Mouse (Mus musculus) megakaryocyte, adult 5-6 weeks (primary cell): ENCODE data around the gene Ralbp1. TPM values are rescaled to one million over a fixed set of nuclear protein-coding genes. Genes with fewer than 3 reads are reported as not detected.
A peak's percentile ranks its signal among the peaks of the same experiment; 100 is the strongest.

ENCODE experiments used
- ATAC-seq: 2 replicates; pipeline ENCODE4 v1.8.0; 2016; ENCODE audit warnings: mild to moderate bottlenecking, inconsistent platforms; ENCODE audit not compliant: poor library complexity, severe bottlenecking
- total RNA-seq, 2 experiments: library from RNA; stranded (forward) in 1 of 2; stranded (reverse) in 1 of 2; fragments of 153-499, 151-499 nt in 1 of 2; fragments of 221-1000, 200-1000 nt in 1 of 2; gene quantifications; 2 replicates each; pipeline versions ENCODE4 v1.2.3 to v1.2.4; 2015 to 2017

The Ralbp1 gene
- total RNA-seq, 2 experiments from 2014 or later: 34.9 to 102 TPM

DNA sequence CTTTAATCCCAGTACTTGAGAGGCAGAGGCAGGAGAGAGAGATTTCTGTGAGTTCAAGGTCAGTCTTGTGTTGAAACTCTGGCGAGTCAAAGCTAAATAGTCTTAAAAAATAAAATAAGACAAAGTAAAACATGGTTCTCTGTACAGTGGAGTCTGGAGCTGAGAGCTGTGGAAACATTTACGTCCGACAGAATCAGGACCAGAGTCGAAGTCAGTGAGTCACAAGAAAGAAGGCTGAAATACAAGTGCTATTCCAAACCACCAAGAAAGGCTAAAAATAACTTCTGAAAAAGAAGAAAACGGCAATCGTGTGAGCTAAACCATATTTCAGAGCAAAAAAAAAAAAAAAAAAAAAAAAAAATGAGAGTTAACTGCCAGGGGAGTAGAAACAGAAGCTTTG lies 16.7 kb upstream of the Ralbp1 start:
- ATAC-seq: no peak

DNA sequence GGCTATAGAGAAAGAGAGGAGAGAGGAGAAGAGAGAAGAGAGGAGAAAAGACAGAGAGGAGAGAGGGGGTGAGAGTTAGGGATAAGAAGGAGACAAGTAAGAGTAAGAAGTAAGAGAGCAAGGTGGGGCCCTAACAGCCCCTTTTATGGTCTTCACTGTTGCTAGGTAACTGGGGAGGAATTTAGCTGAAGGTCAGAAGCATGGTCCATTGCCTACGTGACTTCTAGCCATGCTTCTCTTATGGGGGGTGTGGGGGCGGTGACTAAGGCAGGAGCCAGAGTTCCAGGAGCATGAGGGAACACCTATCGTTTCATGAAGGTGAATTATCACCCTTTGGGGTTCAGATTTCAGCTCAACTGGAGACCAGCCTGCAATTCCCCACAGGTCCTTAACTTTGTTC lies 10.4 kb upstream of the Ralbp1 start:
- ATAC-seq: no peak

DNA sequence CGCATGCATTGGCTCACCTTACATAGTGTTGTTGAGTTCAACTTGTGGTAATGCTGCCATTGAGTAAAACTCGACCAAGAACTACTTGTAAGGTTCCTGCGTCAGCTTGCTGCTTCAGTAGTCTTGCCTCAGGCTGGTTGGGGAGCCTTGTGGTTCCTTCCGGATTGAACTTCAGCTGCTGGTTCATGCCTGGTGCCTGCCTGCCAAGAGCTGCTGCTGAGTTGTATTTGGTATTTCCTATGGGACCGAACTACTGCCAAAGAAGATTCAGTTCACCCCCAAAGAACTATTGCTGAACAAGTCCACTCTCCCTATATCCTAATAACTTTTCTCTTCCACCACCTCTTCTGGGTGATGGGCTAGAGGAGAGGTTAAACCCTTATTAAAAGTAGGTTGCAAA lies 3.9 kb upstream of the Ralbp1 start:
- ATAC-seq: no peak

DNA sequence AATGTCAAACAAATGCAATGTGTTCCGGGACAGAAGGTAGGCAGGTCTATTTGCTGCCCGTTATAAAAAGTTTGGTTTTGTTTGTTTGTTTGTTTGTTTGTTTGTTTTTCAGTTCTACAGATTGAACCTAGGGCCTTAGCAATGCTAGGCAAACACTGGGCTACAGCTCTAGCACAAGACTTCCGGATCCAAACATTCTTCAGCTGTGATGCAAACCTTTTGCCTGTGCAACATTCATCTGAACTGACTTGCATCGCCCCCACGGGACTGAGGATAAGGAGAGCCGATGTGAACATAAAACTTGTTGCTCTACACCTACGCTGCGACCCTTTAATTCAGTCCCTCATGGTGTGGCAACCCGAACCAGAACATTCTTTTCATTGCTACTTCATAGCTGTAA lies 973 bp upstream of the Ralbp1 start:
- ATAC-seq: no peak

DNA sequence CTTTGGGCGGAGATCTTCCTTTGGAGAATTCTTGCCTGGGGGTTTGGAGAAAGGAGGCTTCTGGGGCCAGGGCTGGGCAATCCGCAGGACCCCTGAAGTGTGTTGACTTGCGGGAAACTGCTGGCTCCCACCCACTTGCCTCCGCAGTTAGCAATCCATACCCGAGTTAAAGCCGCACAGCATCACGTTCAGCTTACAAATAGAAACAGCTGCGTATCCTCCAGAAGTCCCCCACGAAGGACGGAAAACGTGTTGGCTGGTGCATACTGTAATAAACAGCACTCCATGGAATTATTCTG lies 251 bp downstream of the Ralbp1 start:
- no peak for ATAC-seq

DNA sequence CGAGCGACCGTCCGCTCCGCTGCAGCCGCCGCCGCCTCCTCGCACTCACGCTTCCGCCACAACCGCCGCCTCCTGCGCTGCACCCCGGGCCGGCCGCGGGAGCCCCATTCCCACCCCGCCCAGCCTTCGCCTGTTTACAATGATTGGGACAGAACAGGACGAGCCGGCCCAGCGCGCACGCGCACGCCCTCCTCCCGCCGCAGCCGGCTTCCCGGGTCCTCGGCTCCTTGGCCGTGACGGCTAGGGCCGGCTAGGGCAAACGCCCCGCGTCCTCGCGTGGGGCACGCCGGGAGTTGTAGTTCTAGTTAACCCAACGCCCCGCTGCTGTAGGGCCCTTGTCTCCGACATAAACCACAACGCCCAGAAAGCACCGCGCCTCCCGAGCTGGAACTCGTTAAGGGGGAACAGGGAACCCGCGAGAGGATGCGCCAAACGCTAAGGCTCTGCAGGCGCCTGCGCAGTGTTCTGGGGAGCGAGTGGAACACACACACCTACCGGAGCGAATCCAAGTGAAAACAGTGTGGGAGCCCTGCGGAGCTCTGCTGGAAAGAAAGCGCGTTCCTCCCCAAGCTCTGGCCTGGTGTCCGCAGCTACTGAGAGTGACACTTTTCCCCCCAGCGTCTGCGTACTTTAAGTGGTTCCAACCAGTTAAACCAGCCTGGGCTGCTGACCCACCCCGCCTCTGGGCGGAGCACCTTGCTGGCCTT lies 754 bp downstream of the Ralbp1 start:
- ATAC-seq: peak; percentile 89

DNA sequence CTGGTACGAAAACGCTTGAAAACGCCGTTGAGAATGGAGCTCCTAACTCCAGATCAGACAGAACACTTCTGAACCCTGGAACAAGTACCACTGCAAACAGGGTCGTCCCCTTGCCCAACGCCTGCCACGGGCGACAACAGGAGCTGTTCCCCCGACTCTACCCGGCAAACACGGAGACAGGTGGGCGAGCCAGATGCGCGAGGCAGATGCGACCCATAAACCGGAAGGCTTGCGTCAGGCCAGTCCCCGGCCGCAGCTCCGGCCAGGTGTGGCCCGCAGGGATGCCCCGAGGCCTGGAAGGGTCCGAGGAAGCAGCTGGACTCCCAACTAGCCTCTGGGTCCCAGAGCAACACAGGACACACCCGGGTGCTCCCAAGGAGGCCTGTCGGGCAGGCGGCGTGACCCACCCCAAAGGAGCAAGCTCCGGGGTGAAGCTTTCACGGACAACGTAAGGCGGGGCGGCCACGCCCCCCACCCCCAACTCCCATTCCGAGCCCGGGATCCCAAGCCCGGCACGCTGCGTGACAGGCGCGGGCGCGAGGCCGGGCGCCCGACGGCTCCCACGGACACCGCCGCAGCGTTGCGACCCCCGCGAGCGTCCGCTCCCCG lies 1.4 kb downstream of the Ralbp1 start:
- no peak for ATAC-seq

DNA sequence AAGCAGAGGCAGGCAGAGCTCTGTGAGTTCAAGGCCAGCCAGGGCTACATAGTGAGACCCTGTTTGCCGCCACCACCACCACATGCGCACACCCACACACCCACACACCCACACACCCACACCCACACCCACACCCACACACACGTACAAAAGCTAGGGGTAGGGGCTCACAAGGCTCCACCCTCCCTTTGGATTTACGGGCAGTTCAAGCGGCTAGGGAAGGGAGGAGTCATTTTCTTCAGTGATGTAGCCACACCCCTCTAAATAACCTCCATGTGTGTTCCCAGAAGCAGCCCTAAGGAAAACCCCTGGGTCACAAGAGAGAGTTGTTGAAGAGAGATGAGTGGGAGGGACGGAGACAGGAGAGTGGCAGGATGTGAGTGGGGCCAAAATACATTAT lies 8.6 kb downstream of the Ralbp1 start:
- no peak for ATAC-seq

DNA sequence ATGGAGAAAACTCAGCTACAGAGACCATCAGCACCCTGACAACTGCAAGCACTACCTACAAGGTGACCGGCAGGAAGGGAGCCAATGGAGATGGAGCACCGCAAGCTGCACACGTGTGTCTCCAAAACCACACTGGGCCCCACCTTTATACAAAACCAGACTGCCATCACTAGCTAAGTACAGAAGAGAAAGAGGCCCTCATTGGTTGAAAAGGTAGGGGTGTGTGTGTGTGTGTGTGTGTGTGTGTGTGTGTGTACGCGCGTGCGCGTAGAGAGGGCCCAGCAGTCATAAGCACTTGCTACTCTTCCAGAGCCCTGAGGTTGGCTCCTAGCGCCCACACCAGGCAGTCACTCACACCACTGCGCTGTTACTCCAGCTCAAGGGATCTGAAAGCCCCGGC lies 11.8 kb downstream of the Ralbp1 start:
- ATAC-seq: no peak

DNA sequence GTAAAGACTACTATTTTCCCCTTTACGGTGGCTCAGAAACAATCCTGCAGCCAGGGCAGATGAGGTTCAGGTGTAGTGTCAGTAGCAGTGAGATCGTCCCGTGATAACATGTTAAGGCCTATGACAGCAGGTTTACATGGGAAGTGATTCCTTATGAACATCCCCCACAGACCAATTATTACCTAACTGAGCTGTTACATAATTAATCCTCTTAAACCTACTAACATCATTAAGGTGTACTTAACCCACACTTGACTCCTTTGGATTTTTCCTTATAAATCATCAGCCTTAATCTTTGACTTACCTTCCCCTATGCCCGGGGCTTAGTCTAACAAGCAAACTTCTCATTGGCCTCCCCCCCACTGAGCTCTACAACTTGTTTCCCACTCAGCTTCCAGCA lies 12.4 kb downstream of the Ralbp1 start:
- ATAC-seq: no peak

DNA sequence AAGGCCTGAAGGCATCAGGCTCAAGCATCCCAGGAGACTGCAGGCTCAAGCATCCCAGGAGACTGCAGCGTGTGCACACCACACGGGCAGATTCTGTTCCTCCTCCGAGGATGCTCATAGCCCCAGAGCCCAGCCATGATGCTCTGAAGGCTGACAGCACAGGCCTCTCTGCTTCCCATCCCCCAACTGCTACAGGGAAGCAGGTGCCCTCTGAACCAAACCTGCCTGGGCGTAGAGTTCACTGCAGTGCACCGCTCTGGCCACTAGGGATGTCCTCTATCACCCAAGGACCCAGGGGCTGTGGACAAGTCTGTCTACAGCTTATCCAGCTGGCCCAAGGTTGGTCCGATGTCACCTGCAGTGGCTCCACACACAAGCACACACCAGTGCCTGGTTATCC lies 12.9 kb downstream of the Ralbp1 start:
- peak; percentile 84 for ATAC-seq

DNA sequence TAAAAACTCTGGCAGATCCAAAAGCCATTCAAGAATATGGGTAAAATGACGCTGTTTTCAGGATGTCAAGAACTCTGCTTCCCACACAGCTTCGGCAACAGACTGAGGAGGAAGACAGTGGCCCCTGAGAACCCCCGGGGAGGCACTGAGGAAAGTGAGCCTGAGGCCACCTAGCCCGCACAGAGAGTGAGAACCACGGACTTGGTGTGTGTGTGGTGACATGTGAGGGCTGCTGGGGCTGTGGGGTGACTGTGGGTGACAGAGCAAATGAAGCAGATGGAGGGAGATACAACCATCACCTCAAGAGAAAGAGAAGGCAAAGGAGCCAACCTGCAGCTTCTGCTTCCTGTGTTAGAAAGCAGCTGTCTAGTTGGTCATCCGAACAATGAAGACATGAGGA lies 13.5 kb downstream of the Ralbp1 start:
- 0 out of 2 replicates have a peak, but pooled peaks have one; percentile 2 for ATAC-seq

DNA sequence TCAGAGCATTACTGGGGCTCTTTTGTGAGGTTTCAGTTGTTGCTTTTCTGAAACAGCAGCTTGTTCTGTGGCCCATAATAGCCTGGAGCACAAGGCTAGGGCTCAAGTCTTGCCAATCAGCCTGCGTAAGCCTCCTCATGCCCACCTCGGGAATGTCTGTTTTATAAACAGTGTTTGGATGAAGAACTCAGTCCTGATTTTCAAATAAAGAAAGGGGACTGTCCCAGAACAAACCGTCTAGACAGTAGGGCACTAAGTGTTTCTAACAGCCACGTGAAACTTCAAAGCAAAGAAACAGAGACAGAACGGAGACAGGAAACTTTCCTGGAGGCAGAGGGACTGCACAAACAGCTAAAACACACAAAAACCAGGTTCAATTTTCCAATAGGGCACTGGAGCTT lies 14.0 kb downstream of the Ralbp1 start:
- no peak for ATAC-seq

DNA sequence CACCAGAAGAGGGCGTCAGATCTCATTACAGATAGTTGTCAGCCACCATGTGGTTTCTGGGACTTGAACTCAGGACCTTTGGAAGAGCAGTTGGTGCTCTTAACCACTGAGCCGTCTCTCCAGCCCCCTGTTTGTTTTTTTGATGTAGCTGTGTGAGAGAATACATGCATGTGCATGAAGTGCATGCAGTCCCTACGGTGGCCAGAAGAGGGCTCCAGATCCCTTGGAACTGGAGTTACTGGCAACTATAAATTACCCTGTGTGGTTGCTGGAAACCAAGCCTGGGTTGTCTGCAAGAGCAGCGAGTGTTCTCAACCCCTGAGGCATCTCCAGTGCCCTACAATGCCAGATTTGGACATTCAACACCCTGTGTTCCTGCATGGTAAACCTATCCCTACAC lies 15.5 kb downstream of the Ralbp1 start:
- ATAC-seq: peak; percentile 83

DNA sequence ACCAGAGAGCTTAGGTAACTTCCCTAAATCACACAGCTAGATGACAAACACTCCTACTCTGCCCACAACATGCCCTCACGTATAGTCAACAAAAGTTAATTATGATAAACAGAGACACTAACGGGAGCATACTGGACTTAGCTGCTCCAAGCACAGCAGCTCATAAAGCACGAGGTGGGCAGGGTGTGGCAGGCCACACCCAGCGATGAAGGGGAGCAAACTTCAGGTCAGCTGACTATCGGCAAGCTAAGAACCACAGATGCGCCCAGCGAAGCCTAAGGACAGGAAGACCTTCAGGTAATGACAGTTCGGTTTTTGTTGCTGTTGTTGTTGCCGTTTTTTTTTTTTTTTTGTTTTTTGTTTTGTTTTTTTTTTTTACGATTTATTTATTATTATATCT lies 15.9 kb downstream of the Ralbp1 start:
- no peak for ATAC-seq

DNA sequence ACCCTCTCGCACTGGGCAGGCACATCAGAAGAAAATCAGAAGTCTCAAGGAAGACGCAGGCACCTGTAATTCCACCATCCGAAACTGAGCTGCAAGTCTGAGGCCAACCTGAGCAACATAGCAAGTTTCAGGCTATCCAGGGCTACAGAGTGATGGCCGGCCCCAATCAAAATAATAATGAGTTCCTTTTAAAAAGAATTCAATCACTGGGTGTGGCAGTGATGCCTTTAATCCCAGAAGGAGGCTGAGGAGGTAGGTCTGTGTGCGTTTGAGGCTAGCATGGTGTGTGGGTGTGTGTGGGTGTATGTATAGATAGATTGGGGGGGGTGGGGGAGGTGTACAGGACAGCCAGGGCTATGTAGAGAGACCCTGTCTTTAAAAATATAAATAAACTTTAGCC lies 17.6 kb downstream of the Ralbp1 start:
- ATAC-seq: no peak

DNA sequence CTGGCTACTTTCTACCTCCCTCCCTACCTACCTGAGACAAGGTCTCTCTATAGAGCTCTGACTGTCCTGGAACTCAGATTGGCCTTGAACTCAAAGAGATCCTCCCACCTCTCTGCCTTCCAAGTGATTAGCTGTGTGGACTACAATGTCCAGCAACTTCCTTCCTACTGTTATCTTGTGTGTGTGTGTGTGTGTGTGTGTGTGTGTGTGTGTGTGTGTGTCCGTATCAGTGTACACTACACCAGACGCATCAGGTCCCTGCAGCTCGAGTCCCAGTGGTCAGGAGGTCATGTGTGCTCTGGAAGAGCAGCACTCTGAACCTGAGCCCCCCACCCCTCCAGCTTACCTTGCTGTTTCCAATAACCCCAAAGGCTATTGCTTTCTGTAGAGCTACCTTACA lies 19.4 kb downstream of the Ralbp1 start:
- no peak for ATAC-seq

DNA sequence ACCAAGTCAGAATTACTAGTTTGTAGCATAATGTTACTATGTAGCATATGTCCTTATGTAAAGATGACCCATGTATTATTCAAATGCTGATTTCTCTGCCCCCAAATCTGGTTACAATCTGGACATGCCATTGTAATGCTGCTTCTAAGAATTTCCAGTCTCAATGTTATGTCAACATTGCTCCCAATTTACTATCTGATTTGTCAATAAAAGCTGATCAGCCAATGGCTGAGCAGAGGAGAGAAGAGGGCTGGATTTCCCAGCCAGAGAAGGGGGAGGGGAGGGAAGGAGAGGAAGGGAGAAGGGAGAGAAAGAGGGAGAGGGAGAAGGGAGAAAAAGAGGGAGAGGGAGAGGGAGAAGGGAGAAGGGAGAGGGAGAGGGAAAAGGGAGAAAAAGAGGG lies 20.3 kb downstream of the Ralbp1 start:
- ATAC-seq: no peak

DNA sequence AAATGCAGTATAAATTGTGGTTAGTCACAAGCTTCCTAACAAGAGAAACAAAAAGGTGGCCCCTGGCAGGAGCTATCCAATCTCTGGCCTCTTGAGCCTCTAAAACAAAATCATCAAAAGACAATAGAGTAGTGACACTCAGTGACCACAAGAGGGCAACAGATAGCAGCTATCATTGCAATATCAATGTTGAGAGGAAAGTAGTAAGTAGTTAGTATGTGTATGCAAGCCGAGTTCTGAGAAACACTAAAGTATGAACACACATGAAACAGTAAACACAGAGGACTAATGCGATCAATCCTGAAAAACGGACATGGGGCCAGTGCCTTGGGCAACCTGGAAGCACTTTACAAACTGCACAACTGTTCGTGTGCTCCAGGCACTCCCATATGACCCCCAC lies 20.9 kb downstream of the Ralbp1 start:
- ATAC-seq: peak; percentile 75

DNA sequence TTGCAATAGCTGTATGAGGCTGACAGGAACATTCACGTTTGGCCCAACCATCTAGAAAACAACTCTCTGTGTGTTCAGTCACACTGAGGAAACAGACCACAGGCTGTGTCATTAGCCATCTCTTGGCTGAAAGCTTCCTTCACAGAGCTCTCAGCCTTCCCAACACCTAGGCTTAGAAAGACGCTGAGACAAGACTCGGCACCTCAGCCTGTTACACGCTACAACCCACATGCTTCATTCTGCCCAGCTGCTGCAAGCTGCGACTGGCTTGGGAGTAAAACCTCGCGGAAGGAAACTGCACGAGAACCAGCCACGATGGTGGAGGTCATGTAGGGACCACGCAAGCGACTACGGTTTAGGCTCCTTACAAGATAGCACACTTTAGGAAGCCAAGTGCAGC lies 21.8 kb downstream of the Ralbp1 start:
- no peak for ATAC-seq

DNA sequence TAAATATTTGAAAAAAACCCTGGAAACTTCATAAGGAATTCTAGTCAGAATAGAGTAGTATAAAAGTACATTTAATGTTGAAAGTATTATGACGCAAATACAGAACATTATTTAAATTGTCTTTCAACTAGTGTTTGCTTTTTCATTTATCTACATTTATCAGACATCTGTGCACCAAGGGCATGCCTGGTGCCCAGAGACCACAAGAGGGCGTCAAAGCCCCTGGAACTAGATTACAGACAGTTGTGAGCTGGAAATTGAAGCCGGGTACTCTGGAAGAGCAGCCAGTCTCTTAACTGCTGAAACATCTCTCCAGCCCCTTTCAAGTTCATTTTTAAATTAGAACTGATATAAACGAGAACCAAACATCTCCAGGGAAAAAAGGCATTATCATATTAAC lies 23.0 kb downstream of the Ralbp1 start:
- ATAC-seq: 0 out of 2 replicates have a peak, but pooled peaks have one; percentile 45

DNA sequence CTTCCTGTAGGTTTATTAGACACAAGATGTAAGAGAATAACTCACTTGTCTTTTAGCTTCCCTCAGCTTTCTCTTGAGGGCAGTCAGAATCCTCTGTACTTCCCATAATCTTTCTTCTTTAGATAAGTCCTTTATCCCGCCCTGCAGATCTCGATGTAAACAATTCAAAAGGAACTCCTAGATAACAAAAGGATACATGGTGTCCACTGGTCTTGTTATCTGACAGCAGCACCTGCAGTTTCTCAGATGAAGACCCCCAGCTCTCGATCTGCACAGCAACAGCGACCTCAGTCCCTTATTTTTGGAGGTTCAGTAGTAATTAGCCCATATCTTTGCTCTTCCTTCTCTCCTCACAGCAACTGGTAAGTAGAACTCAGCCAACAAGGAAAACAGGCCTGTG lies 28.0 kb downstream of the Ralbp1 start:
- ATAC-seq: no peak

DNA sequence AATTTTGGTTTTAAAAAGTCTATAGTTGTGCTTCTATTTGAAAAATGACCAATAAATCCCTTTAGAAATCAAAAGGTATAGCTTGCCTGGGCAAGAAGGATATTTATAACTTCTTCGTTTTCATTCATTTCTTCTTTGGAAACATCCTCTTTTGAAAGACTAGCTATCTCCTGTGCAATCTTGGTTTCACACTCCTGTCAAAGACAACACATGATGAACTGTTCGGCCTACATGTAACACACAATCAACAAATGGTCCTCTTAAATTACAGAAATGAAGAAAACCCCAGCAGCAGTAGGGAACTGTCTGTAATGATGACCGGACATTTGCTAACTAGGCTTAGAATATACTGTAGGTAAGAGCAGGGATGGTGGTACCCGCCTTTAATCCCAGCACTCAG lies 31.6 kb downstream of the Ralbp1 start:
- ATAC-seq: peak; percentile 70
